Mouse (Mus musculus): ENCODE results near the gene Pnpla6.

- no peak for TF ChIP-seq POLR2A (IDR thresholded peaks at IDR 0.05; ENCODE audit: insufficient read depth, low read length)
- TF ChIP-seq CTCF (IDR thresholded peaks at IDR 0.05; ENCODE audit: low read depth, low read length): no peak
Observed at GRCm38 (mm10) chr8:3536940-3537339, 21.8 kb downstream of the Pnpla6 start.

Data from ES-Bruce4 (cell line).